Mouse (Mus musculus) heart, embryonic 14.5 days (tissue): ENCODE results near the gene Pax7. TPM values are rescaled to one million over a fixed set of nuclear protein-coding genes. Genes with fewer than 3 reads are reported as not detected.

Experiments used
- ATAC-seq: fragments of 200-750 bp; cut with Nextera tagmentation; 2 replicates; pipeline ENCODE4 v1.8.0; 2017; ENCODE audit warnings: low read depth, moderate TSS enrichment; ENCODE audit not compliant: insufficient number of reproducible peaks, insufficient read depth, low FRiP score
- H3K27ac ChIP-seq, 2 experiments: fragments of 200-500 bp in 1 of 2; fragments of 300-500 bp in 1 of 2; sonication (generic) in 1 of 2; replicated peaks in 1 of 2; 2 replicates each; pipeline ENCODE4 v1.5.1; 2012 to 2014; ENCODE audit warnings: low read depth in 2 of 2, low read length in 2 of 2, control low read depth in 1 of 2, mild to moderate bottlenecking in 1 of 2, mixed read lengths in 1 of 2; ENCODE audit not compliant: control insufficient read depth in 1 of 2, insufficient read depth in 1 of 2
- H3K27me3 ChIP-seq: fragments of 300-500 bp; sonication (generic); 2 replicates; pipeline ENCODE4 v1.6.1; 2014; ENCODE audit warnings: mild to moderate bottlenecking, low read length, control low read depth; ENCODE audit not compliant: control insufficient read depth, insufficient read depth
- H3K36me3 ChIP-seq: fragments of 300-500 bp; sonication (generic); 2 replicates; pipeline ENCODE4 v1.6.1; 2014; ENCODE audit warnings: mild to moderate bottlenecking, control low read depth, low read length, mixed read lengths; ENCODE audit not compliant: control insufficient read depth, insufficient read depth
- H3K4me1 ChIP-seq, 2 experiments: fragments of 200-500 bp in 1 of 2; fragments of 300-500 bp in 1 of 2; sonication (generic) in 1 of 2; 2 replicates each; pipeline ENCODE4 v1.6.1; 2012 to 2014; ENCODE audit warnings: low read length in 2 of 2, control low read depth in 1 of 2, mixed read lengths in 1 of 2; ENCODE audit not compliant: control insufficient read depth in 2 of 2, insufficient read depth in 2 of 2
- H3K4me2 ChIP-seq: fragments of 300-500 bp; sonication (generic); 2 replicates; pipeline ENCODE4 v1.6.1; 2014; ENCODE audit warnings: mild to moderate bottlenecking, low read length
- H3K4me3 ChIP-seq, 2 experiments: fragments of 200-500 bp in 1 of 2; fragments of 300-500 bp in 1 of 2; sonication (generic) in 1 of 2; 2 replicates each; pipeline ENCODE4 v1.5.1; 2012 to 2014; ENCODE audit warnings: low read length in 2 of 2, mild to moderate bottlenecking in 2 of 2, control low read depth in 1 of 2, low read depth in 1 of 2, moderate library complexity in 1 of 2; ENCODE audit not compliant: control insufficient read depth in 1 of 2, insufficient read depth in 1 of 2
- H3K9ac ChIP-seq: fragments of 300-500 bp; sonication (generic); 2 replicates; pipeline ENCODE4 v1.6.1; 2014; ENCODE audit warnings: mild to moderate bottlenecking, low read length
- H3K9me3 ChIP-seq: fragments of 300-500 bp; sonication (generic); 2 replicates; pipeline ENCODE4 v1.6.1; 2016; ENCODE audit warnings: low read length, control low read depth; ENCODE audit not compliant: control insufficient read depth
- WGBS: fragments of 180-500 bp; shearing (Covaris S2); extraction: QIAGEN DNeasy Blood & Tissue Kit; methylation state at CpG from one replicate; pipeline ENCODE4 v1.1.7; 2014; 5-methylcytosine and 5-hydroxymethylcytosine counted together
- polyA plus RNA-seq: library from polyadenylated mRNA; unstranded; fragments of >200 nt; fragmentation: Nextera tagmentation; extraction: Ambion mirVana; gene quantifications from 2 replicates; pipeline ENCODE4 v1.2.1, GENCODE M21; 2014

Pax7 gene
- polyA plus RNA-seq, 1 experiment from 2014 or later = not detected

- WGBS = 47% methylated on average over 9 of the region's 9 CpGs
- Histone ChIP-seq H3K4me2 (no peak overlapping the region), H3K27me3 (peaks cover 90% of the 10 kb centered on the region)
Measured at GRCm38 (mm10) chr4:139782926-139783467, 50.3 kb downstream of the Pax7 start.

GRCm38 (mm10) chr4:139771125-139771631 is 62.1 kb downstream of the Pax7 start:
- H3K4me3 ChIP-seq = no peak overlapping the region
- no peaks in the 10 kb centered on the region for H3K4me1 ChIP-seq
- no peaks in the 10 kb centered on the region for H3K36me3 ChIP-seq
- no peak overlapping the region for H3K9ac ChIP-seq
- WGBS = 17% methylated on average over 9 of the region's 9 CpGs
- no peak overlapping the region for H3K27ac ChIP-seq
- no peak for ATAC-seq
- peaks cover 84% of the 10 kb centered on the region for H3K27me3 ChIP-seq
- H3K4me2 ChIP-seq = no peak overlapping the region
- no peaks in the 10 kb centered on the region for H3K9me3 ChIP-seq

More at GRCm38 (mm10) chr4:139782926-139783467, 50.3 kb downstream of the Pax7 start:
- Histone ChIP-seq H3K9me3 (no peaks in the 10 kb centered on the region), H3K36me3 (no peaks in the 10 kb centered on the region), H3K27ac (no peak overlapping the region), H3K4me3 (no peak overlapping the region), H3K4me1 (no peaks in the 10 kb centered on the region), H3K9ac (no peak overlapping the region)
- no peak for ATAC-seq

GRCm38 (mm10) chr4:139767823-139768222 is 65.5 kb downstream of the Pax7 start:
- ATAC-seq = no peak
- Histone ChIP-seq H3K4me1 (no peaks in the 10 kb centered on the region), H3K4me2 (no peak overlapping the region), H3K27me3 (peaks cover 100% of the 10 kb centered on the region), H3K36me3 (no peaks in the 10 kb centered on the region), H3K4me3 (no peak overlapping the region), H3K9ac (no peak overlapping the region), H3K9me3 (no peaks in the 10 kb centered on the region), H3K27ac (no peak overlapping the region)
- WGBS = 20% methylated on average over 5 of the region's 5 CpGs

- Histone ChIP-seq H3K4me3 (no peak overlapping the region), H3K9ac (no peak overlapping the region), H3K36me3 (no peaks in the 10 kb centered on the region), H3K4me2 (no peak overlapping the region), H3K27ac (no peak overlapping the region), H3K27me3 (peaks cover 100% of the 10 kb centered on the region), H3K9me3 (no peaks in the 10 kb centered on the region), H3K4me1 (no peaks in the 10 kb centered on the region)
- no peak for ATAC-seq
- WGBS = 1% methylated on average over 18 of the region's 18 CpGs
Measured at GRCm38 (mm10) chr4:139767115-139767718, 66.1 kb downstream of the Pax7 start.

DNA sequence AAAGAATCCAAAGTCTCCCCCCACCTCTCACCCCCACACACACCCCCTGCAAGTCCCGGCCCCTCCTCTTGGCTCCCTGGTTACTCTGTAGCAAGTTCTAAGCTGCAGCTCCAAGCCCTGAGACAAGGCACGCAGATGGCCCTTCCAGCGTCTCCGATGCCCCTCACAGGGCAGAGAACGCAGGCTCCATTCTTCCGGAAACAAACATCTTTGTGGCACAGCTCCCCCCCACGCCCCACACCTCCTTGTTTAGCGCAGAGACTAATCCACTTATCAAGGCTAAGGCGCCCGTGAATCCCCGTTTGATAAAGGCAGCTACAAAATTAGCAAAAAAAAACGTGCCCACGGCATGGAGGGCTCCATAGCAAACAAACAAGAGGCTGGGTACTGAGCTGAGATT is 71.4 kb downstream of the Pax7 start:
- ATAC-seq = no peak
- peaks cover 95% of the 10 kb centered on the region for H3K27me3 ChIP-seq

DNA sequence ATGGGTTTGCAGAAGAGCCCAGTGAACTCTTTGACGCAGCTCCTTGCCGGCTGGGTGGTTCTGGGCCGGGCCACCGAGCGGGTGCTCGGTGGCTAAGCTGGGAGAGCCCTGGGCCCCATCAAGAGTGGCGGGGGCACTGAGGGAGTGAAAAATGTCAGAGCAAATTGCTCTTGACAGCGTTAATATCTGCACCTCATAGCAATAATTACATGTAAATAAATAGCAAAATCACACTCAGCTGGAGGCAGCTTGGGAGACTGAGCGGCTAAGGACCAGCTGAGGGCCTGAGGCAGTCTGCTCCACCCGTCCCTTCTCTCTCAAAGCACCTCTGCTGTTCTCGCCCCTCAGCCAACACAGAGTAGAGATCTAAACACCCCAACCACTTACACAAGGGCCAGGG is 72.6 kb downstream of the Pax7 start:
- Histone ChIP-seq H3K4me2 (no peak overlapping the region), H3K4me1 (no peaks in the 10 kb centered on the region), H3K27ac (no peak overlapping the region), H3K27me3 (peaks cover 93% of the 10 kb centered on the region), H3K9ac (no peak overlapping the region), H3K36me3 (no peaks in the 10 kb centered on the region), H3K4me3 (no peak overlapping the region), H3K9me3 (no peaks in the 10 kb centered on the region)
- 61% methylated on average over 11 of the region's 11 CpGs for WGBS
- ATAC-seq = no peak

More for the DNA sequence above, 71.4 kb downstream of the Pax7 start:
- H3K9ac ChIP-seq = no peak overlapping the region
- H3K27ac ChIP-seq = no peak overlapping the region
- WGBS = 3% methylated on average over 13 of the region's 13 CpGs
- no peaks in the 10 kb centered on the region for H3K4me1 ChIP-seq
- no peak overlapping the region for H3K4me2 ChIP-seq
- no peak overlapping the region for H3K4me3 ChIP-seq
- H3K9me3 ChIP-seq = no peaks in the 10 kb centered on the region
- no peaks in the 10 kb centered on the region for H3K36me3 ChIP-seq

DNA sequence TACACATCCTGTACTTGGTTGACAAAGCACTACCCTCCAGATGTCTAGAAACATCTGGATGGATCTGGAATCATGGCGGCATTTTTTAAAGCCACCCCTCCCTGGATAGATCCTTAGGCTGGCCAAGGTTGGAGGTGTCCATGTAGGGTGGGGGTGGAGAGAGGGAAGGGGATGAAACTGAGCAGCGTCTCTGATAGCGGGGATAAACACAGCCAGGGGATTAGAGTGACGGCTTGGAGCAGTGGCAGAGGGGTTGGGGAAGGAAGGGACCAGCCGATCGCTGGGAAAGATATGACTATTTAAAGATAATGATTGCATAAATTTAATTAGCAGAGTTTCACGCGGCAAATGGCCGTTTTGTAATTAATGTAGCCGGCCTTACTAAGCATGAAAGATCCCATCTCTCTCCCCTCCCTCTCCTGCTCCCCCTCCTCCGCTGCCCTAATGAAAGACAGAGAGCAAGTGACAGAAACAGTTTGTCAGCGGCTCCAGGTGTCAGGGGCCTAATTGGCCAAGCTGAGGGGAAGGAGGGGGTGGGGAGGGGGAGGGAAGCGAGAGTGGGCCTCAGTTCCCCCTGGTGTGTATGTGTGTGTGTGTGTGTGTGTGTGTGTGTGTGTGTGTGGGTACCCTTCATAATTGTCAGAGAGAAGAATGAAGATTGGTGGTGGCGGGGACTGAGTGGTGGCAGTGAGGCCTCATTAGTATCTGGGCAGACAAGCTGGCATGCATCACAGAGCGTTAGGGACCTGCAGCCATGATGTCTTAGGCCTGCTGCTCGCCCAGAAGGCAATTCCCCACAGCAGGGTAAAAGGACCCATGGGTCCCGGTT is 74.6 kb downstream of the Pax7 start:
- Histone ChIP-seq H3K9me3 (no peaks in the 10 kb centered on the region), H3K9ac (no peak overlapping the region), H3K4me3 (no peak overlapping the region), H3K4me1 (no peaks in the 10 kb centered on the region), H3K27me3 (peaks cover 90% of the 10 kb centered on the region), H3K36me3 (no peaks in the 10 kb centered on the region), H3K27ac (no peak overlapping the region), H3K4me2 (no peak overlapping the region)
- no peak for ATAC-seq
- WGBS = 11% methylated on average over 16 of the region's 17 CpGs
